Mouse (Mus musculus) heart, embryonic 13.5 days (tissue): ENCODE measurements around the gene Orm2. TPM values are rescaled to one million over a fixed set of nuclear protein-coding genes. Genes with fewer than 3 reads are reported as not detected.
A peak's percentile ranks its signal among the peaks of the same experiment; 100 is the strongest.

Source experiments
- ATAC-seq: fragments of 200-750 bp; cut with Nextera tagmentation; 2 replicates; pipeline ENCODE4 v1.8.0; 2017; ENCODE audit warnings: moderate TSS enrichment; ENCODE audit not compliant: insufficient number of reproducible peaks, low FRiP score, low TSS enrichment; ENCODE audit errors: extremely low read depth
- H3K27ac ChIP-seq: fragments of 300-500 bp; sonication (generic); replicated peaks from 2 replicates; pipeline ENCODE4 v1.5.1; 2015; ENCODE audit warnings: moderate library complexity, mild to moderate bottlenecking, inconsistent platforms
- H3K27me3 ChIP-seq: fragments of 300-500 bp; sonication (generic); replicated peaks from 2 replicates; pipeline ENCODE4 v1.6.1; 2015; ENCODE audit warnings: mild to moderate bottlenecking, inconsistent platforms
- H3K36me3 ChIP-seq: fragments of 300-500 bp; sonication (generic); 2 replicates; pipeline ENCODE4 v1.6.1; 2015; ENCODE audit warnings: mild to moderate bottlenecking, inconsistent platforms
- H3K4me1 ChIP-seq: fragments of 300-500 bp; sonication (generic); 2 replicates; pipeline ENCODE4 v1.6.1; 2015; ENCODE audit warnings: inconsistent platforms
- H3K4me2 ChIP-seq: fragments of 300-500 bp; sonication (generic); 2 replicates; pipeline ENCODE4 v1.6.1; 2015; ENCODE audit warnings: inconsistent platforms, mild to moderate bottlenecking, moderate library complexity
- H3K4me3 ChIP-seq: fragments of 300-500 bp; sonication (generic); 2 replicates; pipeline ENCODE4 v1.5.1; 2015; ENCODE audit warnings: moderate library complexity, mild to moderate bottlenecking, inconsistent platforms
- H3K9ac ChIP-seq: fragments of 300-500 bp; sonication (generic); 2 replicates; pipeline ENCODE4 v1.6.1; 2015; ENCODE audit warnings: inconsistent platforms, mild to moderate bottlenecking, moderate library complexity
- H3K9me3 ChIP-seq: fragments of 300-500 bp; sonication (generic); 2 replicates; pipeline ENCODE4 v1.6.1; 2016; ENCODE audit warnings: inconsistent platforms
- WGBS: fragments of 180-500 bp; shearing (Covaris S2); methylation state at CpG from one replicate; pipeline ENCODE4 v1.1.7; 2015; ENCODE audit warnings: mixed read lengths; 5-methylcytosine and 5-hydroxymethylcytosine counted together
- polyA plus RNA-seq: library from polyadenylated mRNA; unstranded; fragments of >200 nt; fragmentation: Nextera tagmentation; extraction: Ambion mirVana; gene quantifications from 2 replicates; pipeline ENCODE4 v1.2.1, GENCODE M21; 2015

Gene Orm2
- polyA plus RNA-seq, 1 experiment from 2014 or later = not detected

DNA sequence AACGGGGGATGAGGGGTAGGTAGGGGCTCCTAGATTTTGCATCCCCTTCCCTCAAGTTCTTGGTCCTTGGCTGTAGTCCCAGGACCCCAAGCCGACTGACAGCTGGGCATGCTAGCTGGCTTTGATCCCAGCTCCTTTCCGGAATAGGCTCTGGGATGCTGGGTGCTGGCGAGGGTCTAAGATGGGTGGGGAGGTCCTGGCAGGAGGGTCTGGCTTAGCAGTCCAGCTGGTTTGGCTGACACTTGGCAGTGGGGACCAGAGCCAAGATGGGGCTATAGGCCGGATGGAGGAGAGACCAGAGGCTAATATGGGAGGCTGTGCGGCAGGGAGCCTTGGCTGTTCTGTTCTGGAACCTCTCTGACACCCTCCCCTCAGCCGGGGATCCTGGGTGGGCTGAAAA lies 46.0 kb downstream of the Orm2 start:
- H3K4me1 ChIP-seq = peaks cover 57% of the 10 kb centered on the region
- no peaks in the 10 kb centered on the region for H3K9me3 ChIP-seq
- H3K9ac ChIP-seq = peak overlapping the region; percentile 35; the same call in 1 of the 2 replicates
- H3K4me2 ChIP-seq = peak overlapping the region; percentile 99; the same call in 1 of the 2 replicates
- WGBS = 49% methylated on average over 7 of the region's 7 CpGs
- ATAC-seq = no peak
- H3K4me3 ChIP-seq = no peak overlapping the region
- 0 out of 2 replicates have a peak overlapping the region, but pooled peaks have one; percentile 9 for H3K27ac ChIP-seq
- peaks cover 12% of the 10 kb centered on the region; the same call in 1 of the 2 replicates for H3K27me3 ChIP-seq
- no peaks in the 10 kb centered on the region for H3K36me3 ChIP-seq

DNA sequence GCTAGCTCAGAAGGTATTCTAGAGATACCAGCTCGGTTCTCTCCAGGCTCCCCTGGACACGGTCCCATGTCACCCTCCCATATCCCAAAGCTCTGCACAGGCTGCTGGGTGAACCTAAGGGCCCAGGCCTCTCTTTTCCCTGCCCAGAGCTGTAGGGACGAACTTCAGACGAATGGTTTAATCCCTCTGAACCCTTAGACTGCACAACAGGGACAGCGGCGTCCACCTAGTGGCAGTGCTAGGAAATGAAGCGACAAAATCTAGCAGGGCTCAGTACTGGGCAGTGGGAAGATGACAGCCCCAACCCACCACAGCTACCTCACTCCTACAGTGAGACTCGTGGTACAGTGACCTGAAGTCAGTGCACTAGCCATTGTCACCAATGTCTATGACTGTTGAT lies 46.4 kb downstream of the Orm2 start:
- WGBS = 7% methylated on average over 8 of the region's 8 CpGs
- 0 out of 2 replicates have a peak overlapping the region, but pooled peaks have one; percentile 9 for H3K27ac ChIP-seq

GRCm38 (mm10) chr4:63409317-63409907 lies 47.2 kb downstream of the Orm2 start:
- no peak for ATAC-seq
- H3K4me2 ChIP-seq = peak overlapping the region; percentile 99
- H3K9ac ChIP-seq = peak overlapping the region; percentile 77
- peaks cover 45% of the 10 kb centered on the region for H3K4me1 ChIP-seq
- H3K9me3 ChIP-seq = no peaks in the 10 kb centered on the region
- H3K36me3 ChIP-seq = no peaks in the 10 kb centered on the region
- peak overlapping the region; percentile 70 for H3K4me3 ChIP-seq
- no peak overlapping the region for H3K27ac ChIP-seq
- WGBS = 3% methylated on average over 18 of the region's 18 CpGs
- H3K27me3 ChIP-seq = peaks cover 12% of the 10 kb centered on the region; the same call in 1 of the 2 replicates

More for the DNA sequence above, 46.4 kb downstream of the Orm2 start:
- Histone ChIP-seq H3K9ac (peak overlapping the region; percentile 35; the same call in 1 of the 2 replicates), H3K36me3 (no peaks in the 10 kb centered on the region), H3K4me2 (peak overlapping the region; percentile 99), H3K4me1 (peaks cover 52% of the 10 kb centered on the region), H3K4me3 (no peak overlapping the region), H3K9me3 (no peaks in the 10 kb centered on the region), H3K27me3 (peaks cover 12% of the 10 kb centered on the region; the same call in 1 of the 2 replicates)
- no peak; the same call in 1 of the 2 replicates for ATAC-seq

DNA sequence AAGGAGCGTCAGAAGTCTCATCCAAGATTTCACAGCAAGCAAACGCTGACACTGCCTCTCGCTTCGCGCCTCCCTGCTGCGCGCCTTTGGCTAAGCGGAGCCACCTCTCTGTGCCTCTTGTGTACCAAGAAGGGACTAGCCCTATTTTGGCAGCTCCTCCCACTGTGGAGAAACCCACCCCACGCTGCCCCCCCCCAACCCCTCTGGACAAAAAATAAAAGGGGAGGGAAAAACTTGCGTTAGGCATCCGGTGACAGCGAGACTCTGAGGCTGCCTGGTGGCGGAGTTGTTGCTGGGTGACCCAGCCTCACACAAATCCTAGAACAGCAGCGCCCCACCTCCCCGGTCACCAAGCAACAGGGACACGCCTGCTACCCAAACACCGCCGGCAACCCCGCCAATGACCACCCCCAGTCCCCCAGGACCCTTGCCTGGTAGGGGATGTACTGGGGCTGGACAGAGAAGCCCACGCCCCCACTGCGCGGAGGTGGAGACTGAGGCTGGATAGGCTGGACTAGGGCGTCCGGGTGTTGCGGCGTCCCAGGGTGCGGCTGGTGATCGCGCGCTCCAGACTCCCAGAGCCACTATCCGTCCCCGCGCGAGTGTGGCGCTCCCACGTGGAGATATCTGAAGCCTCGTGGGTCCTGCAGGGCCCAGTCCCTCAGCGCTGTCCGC lies 47.8 kb downstream of the Orm2 start:
- H3K9me3 ChIP-seq = no peaks in the 10 kb centered on the region
- H3K36me3 ChIP-seq = no peaks in the 10 kb centered on the region
- peak overlapping the region; percentile 70 for H3K4me3 ChIP-seq
- WGBS = under 1% methylated on average over 38 of the region's 39 CpGs
- no peak for ATAC-seq
- peak overlapping the region; percentile 77 for H3K9ac ChIP-seq
- peak overlapping the region; percentile 99 for H3K4me2 ChIP-seq
- H3K27me3 ChIP-seq = peaks cover 12% of the 10 kb centered on the region; the same call in 1 of the 2 replicates
- peaks cover 39% of the 10 kb centered on the region for H3K4me1 ChIP-seq
- H3K27ac ChIP-seq = no peak overlapping the region

DNA sequence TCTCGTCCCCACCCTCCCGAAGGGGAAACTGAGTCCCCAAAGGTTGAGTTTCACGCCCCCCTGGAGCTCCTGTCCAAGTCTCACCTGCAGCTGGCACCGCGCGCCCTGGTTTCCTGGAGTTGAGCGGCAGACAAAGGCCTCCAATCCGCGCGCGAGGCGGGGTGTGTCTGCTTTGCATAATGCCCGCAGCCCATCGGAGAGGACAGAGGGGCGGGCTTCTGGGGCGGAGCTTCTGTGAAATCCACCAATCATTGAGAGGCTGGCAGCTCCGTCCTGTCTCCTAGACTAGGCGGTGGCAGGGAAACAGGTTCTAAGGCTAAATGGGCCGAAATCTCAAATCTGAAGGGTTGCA lies 48.3 kb downstream of the Orm2 start:
- under 1% methylated on average over 19 of the region's 19 CpGs for WGBS
- ATAC-seq = peak; percentile 69
- H3K27me3 ChIP-seq = peaks cover 12% of the 10 kb centered on the region; the same call in 1 of the 2 replicates
- H3K9me3 ChIP-seq = no peaks in the 10 kb centered on the region
- H3K27ac ChIP-seq = no peak overlapping the region
- peaks cover 33% of the 10 kb centered on the region for H3K4me1 ChIP-seq
- H3K4me3 ChIP-seq = peak overlapping the region; percentile 70
- H3K36me3 ChIP-seq = no peaks in the 10 kb centered on the region
- peak overlapping the region; percentile 77 for H3K9ac ChIP-seq
- peak overlapping the region; percentile 99 for H3K4me2 ChIP-seq

GRCm38 (mm10) chr4:63411222-63411621 lies 49.0 kb downstream of the Orm2 start:
- no peak for ATAC-seq
- H3K4me1 ChIP-seq = peaks cover 27% of the 10 kb centered on the region
- peak overlapping the region; percentile 99; the same call in 1 of the 2 replicates for H3K4me2 ChIP-seq
- H3K27ac ChIP-seq = no peak overlapping the region
- 56% methylated on average over 5 of the region's 5 CpGs for WGBS
- H3K27me3 ChIP-seq = peaks cover 14% of the 10 kb centered on the region; the same call in 1 of the 2 replicates
- no peaks in the 10 kb centered on the region for H3K9me3 ChIP-seq
- H3K36me3 ChIP-seq = no peaks in the 10 kb centered on the region
- no peak overlapping the region for H3K9ac ChIP-seq
- no peak overlapping the region for H3K4me3 ChIP-seq

GRCm38 (mm10) chr4:63414951-63415350 lies 52.7 kb downstream of the Orm2 start:
- Histone ChIP-seq H3K36me3 (no peaks in the 10 kb centered on the region), H3K4me2 (no peak overlapping the region), H3K27me3 (peaks cover 23% of the 10 kb centered on the region; the same call in 1 of the 2 replicates), H3K9me3 (no peaks in the 10 kb centered on the region), H3K4me1 (peaks cover 13% of the 10 kb centered on the region), H3K27ac (no peak overlapping the region), H3K9ac (no peak overlapping the region), H3K4me3 (no peak overlapping the region)
- ATAC-seq = no peak
- 64% methylated on average over 5 of the region's 5 CpGs for WGBS

Other genes with a start within 250 kb of the Orm2 start
- 3.2 and 26.2 TPM in 2 replicates for gene Ambp, start 207.7 kb upstream of the Orm2 start, polyA plus RNA-seq
- 0.90 and 1.3 TPM in 2 replicates for gene Kif12, start 190.3 kb upstream of the Orm2 start, polyA plus RNA-seq
- gene Col27a1, start 148.4 kb upstream of the Orm2 start, polyA plus RNA-seq = 3.7 and 4.2 TPM in 2 replicates
- gene Orm1, start 17.9 kb upstream of the Orm2 start, polyA plus RNA-seq = not detected in 2 replicates
- not detected in 2 replicates for gene Orm3, start 6.3 kb upstream of the Orm2 start, polyA plus RNA-seq
- gene Akna, start 40.9 kb downstream of the Orm2 start, polyA plus RNA-seq = 2.8 and 3.5 TPM in 2 replicates
- gene Whrn, start 133.5 kb downstream of the Orm2 start, polyA plus RNA-seq = 1.7 and 2.8 TPM in 2 replicates
- 188 and 212 TPM in 2 replicates for gene Atp6v1g1, start 182.3 kb downstream of the Orm2 start, polyA plus RNA-seq
- gene Tmem268, start 196.3 kb downstream of the Orm2 start, polyA plus RNA-seq = 4.0 and 4.1 TPM in 2 replicates
- not detected in 2 replicates for gene Gm11213, start 242.8 kb downstream of the Orm2 start, polyA plus RNA-seq